Mouse (Mus musculus) heart, embryonic 16.5 days (tissue): ENCODE measurements around the gene Rps21. TPM values are rescaled to one million over a fixed set of nuclear protein-coding genes. Genes with fewer than 3 reads are reported as not detected.

Experiments
- ATAC-seq: fragments of 200-750 bp; cut with Nextera tagmentation; replicated peaks from 2 replicates; pipeline ENCODE4 v1.8.0; 2017; ENCODE audit warnings: moderate number of reproducible peaks; ENCODE audit not compliant: insufficient read depth, low FRiP score; ENCODE audit errors: extremely low read depth
- H3K27ac ChIP-seq: fragments of 300-500 bp; sonication (generic); 2 replicates; pipeline ENCODE4 v1.5.1; 2014; ENCODE audit warnings: mild to moderate bottlenecking, low read length, control low read depth, moderate library complexity
- H3K27me3 ChIP-seq: fragments of 300-500 bp; sonication (generic); 2 replicates; pipeline ENCODE4 v1.6.1; 2014; ENCODE audit warnings: low read length, mixed read lengths; ENCODE audit not compliant: control insufficient read depth, insufficient read depth
- H3K36me3 ChIP-seq: fragments of 300-500 bp; sonication (generic); 2 replicates; pipeline ENCODE4 v1.6.1; 2014; ENCODE audit not compliant: control insufficient read depth, insufficient read depth
- H3K4me1 ChIP-seq: fragments of 300-500 bp; sonication (generic); 2 replicates; pipeline ENCODE4 v1.6.1; 2014; ENCODE audit warnings: low read length, mixed read lengths; ENCODE audit not compliant: control insufficient read depth, insufficient read depth
- H3K4me2 ChIP-seq: fragments of 300-500 bp; sonication (generic); 2 replicates; pipeline ENCODE4 v1.6.1; 2014; ENCODE audit warnings: low read depth, mild to moderate bottlenecking, control low read depth, low read length
- H3K4me3 ChIP-seq: fragments of 300-500 bp; sonication (generic); 2 replicates; pipeline ENCODE4 v1.5.1; 2014; ENCODE audit warnings: mild to moderate bottlenecking, control low read depth, low read length
- H3K9ac ChIP-seq: fragments of 300-500 bp; sonication (generic); 2 replicates; pipeline ENCODE4 v1.6.1; 2014; ENCODE audit warnings: low read length, control low read depth
- H3K9me3 ChIP-seq: fragments of 300-500 bp; sonication (generic); replicated peaks from 2 replicates; pipeline ENCODE4 v1.6.1; 2016; ENCODE audit warnings: low read length; ENCODE audit not compliant: control insufficient read depth
- WGBS: fragments of 180-500 bp; shearing (Covaris S2); extraction: QIAGEN DNeasy Blood & Tissue Kit; methylation state at CpG from one replicate; pipeline ENCODE4 v1.1.7; 2014; 5-methylcytosine and 5-hydroxymethylcytosine counted together
- microRNA-seq: library from miRNA; unstranded; fragments of <30 nt; microRNA quantifications from one replicate; pipeline ENCODE4, GENCODE M21; 2017
- polyA plus RNA-seq: library from polyadenylated mRNA; unstranded; fragments of >200 nt; fragmentation: Nextera tagmentation; extraction: Ambion mirVana; gene quantifications from 2 replicates; pipeline ENCODE4 v1.2.1, GENCODE M21; 2015

Gene Rps21
- polyA plus RNA-seq, 1 experiment from 2014 or later, result 208 TPM

DNA sequence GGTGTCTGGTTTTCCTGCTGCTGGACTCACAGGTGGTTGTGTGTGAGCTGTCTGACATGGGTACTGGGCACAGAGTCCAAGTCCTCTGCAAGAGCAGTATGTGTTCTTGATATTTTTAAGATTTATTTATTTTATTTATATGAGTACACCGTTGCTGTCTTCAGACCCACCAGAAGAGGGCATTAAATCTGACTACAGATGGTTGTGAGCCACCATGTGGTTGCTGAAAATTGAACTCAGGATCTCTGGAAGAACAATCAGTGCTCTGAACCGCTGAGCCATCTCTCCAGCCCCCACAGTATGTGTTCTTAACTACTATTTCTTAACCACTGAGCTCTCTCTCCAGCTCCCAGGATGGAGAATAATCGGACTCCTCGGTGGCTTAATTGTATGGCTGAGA is 45.0 kb downstream of the Rps21 start:
- WGBS, result 81% methylated on average over 4 of the region's 4 CpGs
- Histone ChIP-seq H3K4me2 (no peak overlapping the region), H3K4me3 (no peak overlapping the region), H3K9me3 (peaks cover 9% of the 10 kb centered on the region), H3K4me1 (no peaks in the 10 kb centered on the region), H3K27ac (no peak overlapping the region), H3K36me3 (no peaks in the 10 kb centered on the region), H3K27me3 (no peaks in the 10 kb centered on the region), H3K9ac (no peak overlapping the region)
- ATAC-seq, result no peak

DNA sequence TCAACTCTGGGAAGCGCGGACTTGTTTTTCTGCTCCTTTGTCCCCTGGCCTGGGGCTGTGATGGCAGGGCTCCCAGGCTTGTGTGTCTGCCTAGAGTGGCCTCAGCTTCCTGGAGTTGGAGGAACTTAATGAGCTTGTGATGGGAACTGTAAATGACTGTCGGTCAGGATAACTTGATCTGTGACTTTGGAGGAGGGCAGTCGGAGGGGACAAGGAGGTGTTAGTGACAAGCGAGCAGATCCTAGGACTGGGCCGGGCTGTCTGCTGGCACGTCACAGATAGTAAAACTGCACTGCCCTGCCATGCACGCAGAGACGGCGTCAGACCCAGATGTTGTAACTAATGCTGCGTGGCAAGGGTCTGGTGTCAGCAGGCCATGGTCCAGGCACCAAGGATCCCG is 46.3 kb downstream of the Rps21 start:
- no peak for ATAC-seq
- H3K4me1 ChIP-seq, result no peaks in the 10 kb centered on the region; the same call in 1 of the 2 replicates
- 55% methylated on average over 12 of the region's 12 CpGs for WGBS
- no peak overlapping the region for H3K4me2 ChIP-seq
- H3K36me3 ChIP-seq, result no peaks in the 10 kb centered on the region
- no peaks in the 10 kb centered on the region for H3K27me3 ChIP-seq
- H3K9ac ChIP-seq, result no peak overlapping the region
- H3K27ac ChIP-seq, result no peak overlapping the region
- peaks cover 9% of the 10 kb centered on the region for H3K9me3 ChIP-seq
- no peak overlapping the region for H3K4me3 ChIP-seq

DNA sequence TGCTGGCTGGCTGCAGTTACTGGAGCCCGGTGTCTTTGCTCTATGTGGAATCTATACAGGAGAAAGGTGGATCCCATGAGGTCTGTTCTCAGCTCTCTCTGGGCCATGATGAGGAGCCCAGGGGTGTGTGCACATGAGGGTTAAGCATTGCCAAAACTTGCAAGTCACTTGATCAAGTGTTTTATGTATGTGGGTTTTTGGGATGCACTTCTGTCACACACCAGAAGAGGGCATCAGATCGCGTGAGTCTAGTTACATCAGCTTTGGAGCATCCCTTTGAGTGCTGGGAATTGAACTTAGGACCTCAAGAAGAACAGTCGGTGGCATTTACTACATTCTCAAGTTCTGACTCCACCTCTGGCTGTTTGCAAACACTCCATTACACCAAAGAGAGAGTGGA is 47.4 kb downstream of the Rps21 start:
- H3K9me3 ChIP-seq, result peaks cover 9% of the 10 kb centered on the region
- no peak overlapping the region for H3K9ac ChIP-seq
- H3K4me3 ChIP-seq, result no peak overlapping the region
- no peak overlapping the region for H3K4me2 ChIP-seq
- no peaks in the 10 kb centered on the region for H3K27me3 ChIP-seq
- ATAC-seq, result no peak
- no peaks in the 10 kb centered on the region for H3K36me3 ChIP-seq
- H3K4me1 ChIP-seq, result no peaks in the 10 kb centered on the region; the same call in 1 of the 2 replicates
- WGBS, result 55% methylated on average over 4 of the region's 4 CpGs
- H3K27ac ChIP-seq, result no peak overlapping the region

DNA sequence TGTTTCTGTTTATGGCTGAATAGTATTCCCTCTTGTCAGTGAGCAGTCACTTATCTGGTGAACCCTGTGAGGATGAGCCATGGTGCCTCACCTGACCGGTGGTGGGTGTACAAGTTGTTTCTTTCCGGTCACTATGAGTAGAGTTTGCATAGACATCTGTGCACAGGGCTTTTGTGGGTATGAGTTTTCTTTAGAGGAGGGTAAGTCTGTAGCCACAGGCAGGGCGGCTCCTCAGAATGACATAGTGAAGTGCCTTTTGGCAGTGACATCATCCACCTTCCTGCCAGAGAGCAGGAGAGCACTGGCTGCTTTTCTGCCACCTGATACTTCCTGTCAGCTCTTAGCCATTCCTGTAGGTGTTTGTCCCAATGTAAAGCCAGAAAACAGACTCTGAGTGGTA is 48.3 kb downstream of the Rps21 start:
- H3K27ac ChIP-seq, result no peak overlapping the region
- WGBS, result 74% methylated on average over 3 of the region's 3 CpGs

DNA sequence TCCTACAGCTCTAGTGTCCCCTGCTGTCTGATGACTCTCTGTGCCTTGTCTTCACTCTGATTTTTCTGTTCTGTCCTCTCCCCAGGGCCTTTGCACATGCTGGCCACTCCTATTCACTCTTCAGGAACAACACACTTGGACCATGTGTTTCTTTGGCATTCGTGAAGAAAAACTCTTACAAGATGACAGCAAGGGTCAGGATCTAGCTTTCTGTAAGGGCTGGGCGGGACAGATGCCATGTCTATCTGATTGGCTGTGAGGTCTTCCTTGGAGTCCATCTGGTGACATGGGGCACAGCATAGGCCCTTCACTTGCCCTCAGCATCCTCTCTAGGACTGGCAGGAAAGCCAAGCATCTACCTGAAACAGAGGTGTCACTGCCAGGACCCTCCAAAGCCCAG is 48.8 kb downstream of the Rps21 start:
- Histone ChIP-seq H3K36me3 (no peaks in the 10 kb centered on the region), H3K4me3 (no peak overlapping the region), H3K4me1 (peaks cover 4% of the 10 kb centered on the region), H3K4me2 (no peak overlapping the region), H3K9ac (no peak overlapping the region), H3K27me3 (no peaks in the 10 kb centered on the region), H3K27ac (no peak overlapping the region), H3K9me3 (peaks cover 9% of the 10 kb centered on the region)
- ATAC-seq, result no peak
- WGBS, result 70% methylated on average over 2 of the region's 2 CpGs

More for the DNA sequence above, 48.3 kb downstream of the Rps21 start:
- Histone ChIP-seq H3K36me3 (no peaks in the 10 kb centered on the region), H3K4me3 (no peak overlapping the region), H3K4me2 (no peak overlapping the region), H3K4me1 (no peaks in the 10 kb centered on the region; the same call in 1 of the 2 replicates), H3K9ac (no peak overlapping the region), H3K27me3 (no peaks in the 10 kb centered on the region), H3K9me3 (peaks cover 9% of the 10 kb centered on the region)
- no peak for ATAC-seq

DNA sequence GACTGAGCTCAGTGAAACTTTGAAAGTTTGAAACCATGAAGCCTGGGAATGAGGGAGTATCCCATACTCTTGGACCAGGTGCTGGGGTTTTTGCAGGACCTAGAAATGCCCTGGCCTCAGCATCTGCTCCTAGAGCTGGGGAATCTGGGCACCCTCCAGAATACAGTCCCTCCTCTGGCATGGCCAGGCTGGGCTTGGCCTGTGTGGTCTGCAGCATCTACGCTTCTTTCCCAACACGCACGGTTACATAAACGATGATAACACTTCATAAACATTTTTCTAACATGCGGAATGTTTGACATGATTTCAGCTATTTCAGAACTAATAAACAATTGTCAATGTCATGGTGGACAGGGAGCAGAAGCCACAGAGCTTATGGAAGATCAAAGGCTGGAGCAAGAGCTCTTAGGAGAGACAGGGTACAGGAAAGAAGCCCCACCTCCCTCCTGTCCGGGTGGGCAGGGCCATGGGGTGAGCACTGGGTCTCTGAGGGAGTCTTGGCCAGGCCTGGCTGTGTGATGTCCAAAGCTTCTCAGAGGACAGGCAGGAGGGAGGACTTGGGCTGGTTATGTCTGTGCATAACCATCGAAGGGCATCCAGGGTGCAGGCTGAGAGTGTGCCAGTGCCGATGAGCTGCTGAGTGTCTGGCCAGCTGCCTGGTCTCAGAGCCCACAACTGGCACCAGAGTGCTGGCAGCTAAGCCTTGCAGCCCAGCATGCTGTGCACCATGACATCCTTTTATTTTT is 49.4 kb downstream of the Rps21 start:
- WGBS, result 64% methylated on average over 8 of the region's 8 CpGs
- peaks cover 10% of the 10 kb centered on the region for H3K4me1 ChIP-seq

DNA sequence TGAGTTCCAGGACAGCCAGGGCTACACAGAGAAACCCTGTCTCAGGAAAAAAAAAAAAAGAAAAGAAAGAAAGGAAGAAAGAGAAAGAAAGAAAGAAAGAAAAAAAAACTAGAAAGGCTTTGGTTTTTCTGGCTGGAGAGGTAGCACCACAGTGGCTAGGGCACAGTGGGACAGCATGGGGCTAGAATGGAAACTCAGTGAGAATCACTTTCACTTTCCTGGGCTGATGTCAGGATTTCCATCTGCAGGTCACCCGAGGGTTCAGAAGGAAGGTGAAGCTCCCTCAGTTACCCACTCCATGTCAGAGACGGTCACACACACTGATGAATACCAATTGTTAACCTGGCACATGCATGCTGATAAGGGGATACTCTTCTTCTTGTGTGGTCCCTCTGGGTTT is 50.5 kb downstream of the Rps21 start:
- H3K9ac ChIP-seq, result no peak overlapping the region
- 41% methylated on average over 2 of the region's 2 CpGs for WGBS
- no peak overlapping the region for H3K27ac ChIP-seq
- H3K4me2 ChIP-seq, result no peak overlapping the region
- ATAC-seq, result no peak
- no peaks in the 10 kb centered on the region for H3K27me3 ChIP-seq
- H3K36me3 ChIP-seq, result no peaks in the 10 kb centered on the region
- H3K4me1 ChIP-seq, result peaks cover 11% of the 10 kb centered on the region
- no peaks in the 10 kb centered on the region for H3K9me3 ChIP-seq
- H3K4me3 ChIP-seq, result no peak overlapping the region

More for the DNA sequence above, 49.4 kb downstream of the Rps21 start:
- H3K4me3 ChIP-seq, result no peak overlapping the region
- H3K36me3 ChIP-seq, result no peaks in the 10 kb centered on the region
- ATAC-seq, result 0 out of 2 replicates have a peak, but pooled peaks have one; percentile 19
- no peaks in the 10 kb centered on the region for H3K27me3 ChIP-seq
- H3K9ac ChIP-seq, result no peak overlapping the region
- no peak overlapping the region for H3K27ac ChIP-seq
- H3K4me2 ChIP-seq, result no peak overlapping the region
- H3K9me3 ChIP-seq, result peaks cover 8% of the 10 kb centered on the region

Small RNA genes lying within 50 kb of the gene (microRNA-seq; reads per million reads assigned to microRNA genes)
- 0.98 reads per million for gene Mir3091

Other genes starting within 250 kb of the Rps21 start
- 4.5 and 6.7 TPM in 2 replicates for gene Lsm14b, start 232.4 kb upstream of the Rps21 start, polyA plus RNA-seq
- 389 and 421 TPM in 2 replicates for gene Psma7, start 214.9 kb upstream of the Rps21 start, polyA plus RNA-seq
- gene Ss18l1, start 214.9 kb upstream of the Rps21 start, polyA plus RNA-seq, result 3.2 and 3.5 TPM in 2 replicates
- 30.2 and 30.8 TPM in 2 replicates for gene Mtg2, start 186.8 kb upstream of the Rps21 start, polyA plus RNA-seq
- gene Hrh3, start 152.9 kb upstream of the Rps21 start, polyA plus RNA-seq, result 0.20 TPM in 1 of 2 replicates, not detected in the other
- gene Osbpl2, start 138.1 kb upstream of the Rps21 start, polyA plus RNA-seq, result 35.0 TPM in 2 replicates
- 133 and 148 TPM in 2 replicates for gene Adrm1, start 85.9 kb upstream of the Rps21 start, polyA plus RNA-seq
- gene Lama5, start 31.5 kb upstream of the Rps21 start, polyA plus RNA-seq, result 17.7 and 32.1 TPM in 2 replicates
- 6.1 and 9.9 TPM in 2 replicates for gene Cables2, start 16.1 kb downstream of the Rps21 start, polyA plus RNA-seq
- gene Rbbp8nl, start 32.5 kb downstream of the Rps21 start, polyA plus RNA-seq, result 0.05 and 0.22 TPM in 2 replicates
- gene Gata5, start 77.3 kb downstream of the Rps21 start, polyA plus RNA-seq, result 3.9 and 5.7 TPM in 2 replicates
- 0.84 and 2.1 TPM in 2 replicates for gene Slco4a1, start 198.9 kb downstream of the Rps21 start, polyA plus RNA-seq
- 1.9 and 2.0 TPM in 2 replicates for gene Ntsr1, start 242.6 kb downstream of the Rps21 start, polyA plus RNA-seq